Mouse (Mus musculus): ENCODE measurements at regions not wholly inside any gene's neighbourhood (a gene's known extent, or its start where the extent isn't known, plus 50 kb on each side); places are given as distances from the start of the nearest gene placed in this dataset.

GRCm38 (mm10) chr1:143879622-143880021 lies 102.5 kb downstream of the Uchl5 start:
- no peak for DNase-seq (ENCODE audit: low spot score)

DNA sequence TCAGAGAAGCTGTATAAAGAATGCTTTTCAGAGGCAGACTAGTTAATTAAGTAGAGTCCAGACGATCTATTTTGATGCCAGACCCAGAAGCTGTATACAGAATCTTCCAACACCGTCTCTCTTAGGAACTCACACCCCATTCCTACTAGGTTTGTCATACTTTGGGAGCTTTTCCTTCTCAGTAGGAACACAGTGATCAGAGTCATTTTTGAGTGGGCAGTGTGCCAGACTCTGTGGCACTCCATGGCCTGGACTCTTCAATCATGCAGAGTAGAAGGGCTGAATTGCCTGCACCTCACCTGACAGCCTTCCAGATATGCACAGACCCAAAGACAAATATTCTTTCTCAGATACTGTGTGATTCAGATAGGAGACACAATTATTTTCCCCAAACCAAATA lies 101.2 kb downstream of the Uchl5 start:
- DNase-seq (ENCODE audit: low spot score), result no peak

GRCm38 (mm10) chr1:143860319-143860718 lies 83.2 kb downstream of the Uchl5 start:
- no peak for DNase-seq (ENCODE audit: low spot score)

- no peak for DNase-seq (ENCODE audit: low spot score)
Observed at GRCm38 (mm10) chr1:143858532-143858931, 81.5 kb downstream of the Uchl5 start.

All from left cerebral cortex, adult 11 months (tissue).